Mouse (Mus musculus) cerebellum, adult 11 months (tissue): ENCODE measurements around the gene Ankrd54.
"Not testable (repeated sequence)": the region's sequence is repeated elsewhere in the genome, so short reads cannot be mapped to it uniquely, and the experiment has no call there.

Experiments used
- DNase-seq: peaks from one replicate; pipeline ENCODE4 v3.0.0; 2022

Gene Ankrd54

DNA sequence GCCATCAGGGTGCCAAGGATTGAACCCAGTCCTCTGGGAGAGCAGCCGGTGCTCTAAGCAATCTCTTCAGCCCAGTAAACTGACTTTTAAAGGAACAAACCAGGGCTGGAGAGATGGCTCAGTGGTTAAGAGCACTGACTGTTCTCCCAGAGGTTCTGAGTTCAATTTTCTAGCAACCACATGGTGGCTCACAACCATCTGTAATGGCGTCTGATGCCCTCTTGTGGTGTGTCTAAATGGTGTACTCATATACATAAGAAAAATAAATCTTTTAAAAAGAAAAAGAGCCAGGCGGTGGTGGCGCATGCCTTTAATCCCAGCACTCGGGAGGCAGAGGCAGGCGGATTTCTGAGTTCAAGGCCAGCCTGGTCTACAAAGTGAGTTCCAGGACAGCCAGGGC, 54.9 kb downstream of the Ankrd54 start:
- DNase-seq, result not testable (repeated sequence)

DNA sequence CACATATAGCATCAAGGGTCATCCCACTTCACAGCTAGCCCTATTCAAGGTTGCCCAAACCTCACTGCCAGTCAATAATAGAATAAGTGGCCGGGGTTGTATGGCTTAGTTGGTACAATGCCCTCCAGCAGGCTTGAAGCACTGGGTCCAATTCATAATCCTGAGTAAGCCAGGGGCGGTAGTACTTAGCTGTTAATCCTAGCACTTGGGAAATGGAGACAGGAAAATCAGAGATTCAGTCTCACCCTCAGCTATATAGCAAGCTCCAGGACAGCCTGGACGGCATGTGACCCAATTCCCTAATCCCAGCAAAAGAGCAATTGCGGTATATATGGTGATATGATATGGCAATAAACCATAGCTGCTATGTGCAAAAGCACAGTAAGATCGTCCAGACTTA, 55.6 kb downstream of the Ankrd54 start:
- no peak for DNase-seq

DNA sequence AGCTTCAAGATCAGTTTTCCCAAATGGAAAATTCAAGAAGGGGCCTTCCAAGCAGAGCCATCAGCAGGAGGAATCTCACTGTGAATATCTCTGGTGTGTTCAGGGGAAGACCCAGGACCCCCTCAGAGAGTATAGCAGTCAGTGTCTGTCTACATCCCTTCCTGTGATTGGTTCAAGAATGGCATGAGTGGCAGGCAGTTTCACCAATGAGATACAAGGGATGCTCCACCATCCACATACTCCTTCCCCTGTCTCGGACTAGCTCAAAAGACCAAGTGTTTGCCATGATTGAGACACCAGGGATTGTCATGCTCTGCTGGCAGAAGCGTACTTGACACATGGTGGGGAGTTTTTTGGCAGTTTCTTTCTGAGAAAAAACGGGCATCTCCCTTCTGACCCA, 56.1 kb downstream of the Ankrd54 start:
- no peak for DNase-seq

DNA sequence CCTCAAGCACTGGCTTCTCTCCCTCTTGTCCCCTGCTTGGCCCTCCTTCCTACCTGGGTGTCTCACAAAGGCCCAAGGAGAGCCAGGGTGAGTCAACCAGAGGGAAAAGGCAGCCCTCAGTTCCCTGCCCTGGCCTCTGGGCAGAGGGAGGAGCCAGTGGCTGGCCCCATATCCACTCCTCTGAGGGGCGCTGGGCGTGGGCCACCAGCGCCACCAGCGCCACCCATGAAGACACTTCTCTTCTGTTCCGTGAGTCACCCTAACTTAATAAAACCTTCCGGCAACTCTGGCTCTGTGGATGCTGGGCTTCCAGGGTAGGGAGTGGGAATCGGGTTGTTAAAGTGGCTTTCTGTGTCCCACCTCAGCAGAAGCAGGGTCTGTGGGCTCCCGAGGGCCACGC, 57.1 kb downstream of the Ankrd54 start:
- DNase-seq, result no peak
